Mouse (Mus musculus) hindbrain, embryonic 16.5 days (tissue): ENCODE data around the gene Slc37a3. TPM values are rescaled to one million over a fixed set of nuclear protein-coding genes. Genes with fewer than 3 reads are reported as not detected.

Experiments
- ATAC-seq: fragments of 200-750 bp; cut with Nextera tagmentation; 2 replicates; pipeline ENCODE4 v1.8.0; 2017; ENCODE audit warnings: moderate TSS enrichment, moderate library complexity
- H3K27ac ChIP-seq: fragments of 300-500 bp; sonication (generic); 2 replicates; pipeline ENCODE4 v1.5.1; 2014; ENCODE audit warnings: low read depth, mild to moderate bottlenecking, control low read depth, low read length, moderate library complexity
- H3K27me3 ChIP-seq: fragments of 300-500 bp; sonication (generic); replicated peaks from 2 replicates; pipeline ENCODE4 v1.6.1; 2014; ENCODE audit warnings: low read length; ENCODE audit not compliant: control insufficient read depth, insufficient read depth
- H3K36me3 ChIP-seq: fragments of 300-500 bp; sonication (generic); 2 replicates; pipeline ENCODE4 v1.6.1; 2014; ENCODE audit warnings: mild to moderate bottlenecking, low read length, moderate library complexity, mixed read lengths; ENCODE audit not compliant: control insufficient read depth, insufficient read depth
- H3K4me1 ChIP-seq: fragments of 300-500 bp; sonication (generic); 2 replicates; pipeline ENCODE4 v1.6.1; 2014; ENCODE audit warnings: low read depth, low read length; ENCODE audit not compliant: control insufficient read depth, insufficient read depth
- H3K4me2 ChIP-seq: fragments of 300-500 bp; sonication (generic); 2 replicates; pipeline ENCODE4 v1.6.1; 2014; ENCODE audit warnings: mild to moderate bottlenecking, low read length, control low read depth, moderate library complexity
- H3K4me3 ChIP-seq: fragments of 300-500 bp; sonication (generic); 2 replicates; pipeline ENCODE4 v1.5.1; 2014; ENCODE audit warnings: mild to moderate bottlenecking, low read length, control low read depth, moderate library complexity
- H3K9ac ChIP-seq: fragments of 300-500 bp; sonication (generic); 2 replicates; pipeline ENCODE4 v1.6.1; 2014; ENCODE audit warnings: low read depth, mild to moderate bottlenecking, control low read depth, low read length, moderate library complexity
- H3K9me3 ChIP-seq: fragments of 300-500 bp; sonication (generic); 2 replicates; pipeline ENCODE4 v1.6.1; 2014; ENCODE audit warnings: mild to moderate bottlenecking, low read length, moderate library complexity; ENCODE audit not compliant: control insufficient read depth
- WGBS: fragments of 180-500 bp; shearing (Covaris S2); extraction: QIAGEN DNeasy Blood & Tissue Kit; methylation state at CpG from one replicate; pipeline ENCODE4 v1.1.7; 2014; 5-methylcytosine and 5-hydroxymethylcytosine counted together
- polyA plus RNA-seq: library from polyadenylated mRNA; unstranded; fragments of >200 nt; fragmentation: Nextera tagmentation; extraction: Ambion mirVana; gene quantifications from 2 replicates; pipeline ENCODE4 v1.2.1, GENCODE M21; 2015

Gene Slc37a3
- polyA plus RNA-seq, 1 experiment from 2014 or later = 60.1 TPM

GRCm38 (mm10) chr6:39338359-39338758 is 39.1 kb downstream of the Slc37a3 start:
- H3K36me3 ChIP-seq = peaks cover 22% of the 10 kb centered on the region
- WGBS = 77% methylated on average over 8 of the region's 8 CpGs

GRCm38 (mm10) chr6:39334873-39335272 is 42.6 kb downstream of the Slc37a3 start:
- Histone ChIP-seq H3K4me1 (no peaks in the 10 kb centered on the region), H3K27ac (no peak overlapping the region), H3K27me3 (no peaks in the 10 kb centered on the region), H3K4me2 (no peak overlapping the region), H3K4me3 (no peak overlapping the region), H3K9me3 (no peaks in the 10 kb centered on the region), H3K36me3 (peaks cover 22% of the 10 kb centered on the region), H3K9ac (no peak overlapping the region)
- no peak for ATAC-seq
- WGBS = 98% methylated on average over 3 of the region's 3 CpGs

More at GRCm38 (mm10) chr6:39338359-39338758, 39.1 kb downstream of the Slc37a3 start:
- Histone ChIP-seq H3K4me3 (no peak overlapping the region), H3K4me1 (no peaks in the 10 kb centered on the region), H3K27me3 (no peaks in the 10 kb centered on the region), H3K9ac (no peak overlapping the region), H3K27ac (no peak overlapping the region), H3K4me2 (no peak overlapping the region), H3K9me3 (no peaks in the 10 kb centered on the region)
- no peak for ATAC-seq

GRCm38 (mm10) chr6:39334224-39334623 is 43.3 kb downstream of the Slc37a3 start:
- WGBS = 94% methylated on average over 7 of the region's 7 CpGs
- ATAC-seq = no peak
- Histone ChIP-seq H3K9ac (no peak overlapping the region), H3K36me3 (peaks cover 22% of the 10 kb centered on the region), H3K4me2 (no peak overlapping the region), H3K4me1 (no peaks in the 10 kb centered on the region), H3K27me3 (no peaks in the 10 kb centered on the region), H3K9me3 (no peaks in the 10 kb centered on the region), H3K4me3 (no peak overlapping the region), H3K27ac (no peak overlapping the region)

GRCm38 (mm10) chr6:39331998-39332700 is 45.3 kb downstream of the Slc37a3 start:
- H3K4me1 ChIP-seq = no peaks in the 10 kb centered on the region
- no peaks in the 10 kb centered on the region for H3K27me3 ChIP-seq
- H3K27ac ChIP-seq = no peak overlapping the region
- 80% methylated on average over 7 of the region's 7 CpGs for WGBS
- H3K9me3 ChIP-seq = no peaks in the 10 kb centered on the region
- no peak for ATAC-seq
- no peak overlapping the region for H3K9ac ChIP-seq
- H3K4me2 ChIP-seq = no peak overlapping the region
- no peak overlapping the region for H3K4me3 ChIP-seq
- peaks cover 20% of the 10 kb centered on the region for H3K36me3 ChIP-seq

- Histone ChIP-seq H3K9ac (no peak overlapping the region), H3K27me3 (no peaks in the 10 kb centered on the region), H3K4me1 (no peaks in the 10 kb centered on the region), H3K36me3 (peaks cover 18% of the 10 kb centered on the region), H3K9me3 (no peaks in the 10 kb centered on the region), H3K27ac (no peak overlapping the region), H3K4me3 (no peak overlapping the region), H3K4me2 (no peak overlapping the region)
- no peak for ATAC-seq
- WGBS = 91% methylated on average over 7 of the region's 7 CpGs
Measured at GRCm38 (mm10) chr6:39330981-39331380, 46.5 kb downstream of the Slc37a3 start.

- no peaks in the 10 kb centered on the region for H3K36me3 ChIP-seq
- H3K27me3 ChIP-seq = no peaks in the 10 kb centered on the region
- WGBS = 89% methylated on average over 5 of the region's 5 CpGs
- ATAC-seq = 0 out of 2 replicates have a peak, but pooled peaks have one; percentile 7
- no peak overlapping the region for H3K4me2 ChIP-seq
- H3K9me3 ChIP-seq = no peaks in the 10 kb centered on the region
- no peak overlapping the region for H3K4me3 ChIP-seq
- no peak overlapping the region for H3K27ac ChIP-seq
- H3K9ac ChIP-seq = no peak overlapping the region
- peaks cover 3% of the 10 kb centered on the region; the same call in 1 of the 2 replicates for H3K4me1 ChIP-seq
Measured at GRCm38 (mm10) chr6:39320286-39320685, 57.2 kb downstream of the Slc37a3 start.

GRCm38 (mm10) chr6:39319061-39319761 is 58.3 kb downstream of the Slc37a3 start:
- Histone ChIP-seq H3K4me1 (peaks cover 3% of the 10 kb centered on the region; the same call in 1 of the 2 replicates), H3K4me2 (0 out of 2 replicates have a peak overlapping the region, but pooled peaks have one; percentile 6), H3K27ac (peak overlapping the region; percentile 72), H3K27me3 (no peaks in the 10 kb centered on the region), H3K4me3 (no peak overlapping the region), H3K9me3 (no peaks in the 10 kb centered on the region), H3K9ac (peak overlapping the region; percentile 18; the same call in 1 of the 2 replicates), H3K36me3 (no peaks in the 10 kb centered on the region)
- ATAC-seq = peak; percentile 80
- WGBS = 39% methylated on average over 15 of the region's 19 CpGs

- ATAC-seq = no peak
- no peak overlapping the region for H3K4me2 ChIP-seq
- no peaks in the 10 kb centered on the region for H3K9me3 ChIP-seq
- no peak overlapping the region for H3K27ac ChIP-seq
- H3K36me3 ChIP-seq = no peaks in the 10 kb centered on the region
- H3K4me3 ChIP-seq = no peak overlapping the region
- H3K27me3 ChIP-seq = no peaks in the 10 kb centered on the region
- peaks cover 3% of the 10 kb centered on the region; the same call in 1 of the 2 replicates for H3K4me1 ChIP-seq
- H3K9ac ChIP-seq = no peak overlapping the region
- WGBS = 89% methylated on average over 2 of the region's 2 CpGs
Measured at GRCm38 (mm10) chr6:39318631-39319010, 58.9 kb downstream of the Slc37a3 start.

- no peaks in the 10 kb centered on the region for H3K9me3 ChIP-seq
- peaks cover 3% of the 10 kb centered on the region; the same call in 1 of the 2 replicates for H3K4me1 ChIP-seq
- no peak overlapping the region for H3K9ac ChIP-seq
- no peak for ATAC-seq
- no peaks in the 10 kb centered on the region for H3K27me3 ChIP-seq
- no peak overlapping the region for H3K4me2 ChIP-seq
- WGBS = 83% methylated on average over 10 of the region's 10 CpGs
- no peaks in the 10 kb centered on the region for H3K36me3 ChIP-seq
- H3K27ac ChIP-seq = no peak overlapping the region
- no peak overlapping the region for H3K4me3 ChIP-seq
Measured at GRCm38 (mm10) chr6:39317854-39318630, 59.4 kb downstream of the Slc37a3 start.
